Mouse (Mus musculus) thymus, adult 18-20 months (tissue): ENCODE measurements around the gene Amd1.
A peak's percentile ranks its signal among the peaks of the same experiment; 100 is the strongest.

ENCODE experiments used
- DNase-seq, 2 experiments: peaks; one replicate each; pipeline ENCODE4 v3.0.0; 2022; ENCODE audit warnings: mixed read lengths in 2 of 2

The Amd1 gene

GRCm38 (mm10) chr10:40250969-40251368 lies 51.0 kb downstream of the Amd1 start:
- no peak for DNase-seq

- DNase-seq, result no peak
Measured at GRCm38 (mm10) chr10:40249625-40250024, 52.4 kb downstream of the Amd1 start.

- no peak for DNase-seq
Measured at GRCm38 (mm10) chr10:40247166-40247716, 54.7 kb downstream of the Amd1 start.

GRCm38 (mm10) chr10:40246374-40247165 lies 55.4 kb downstream of the Amd1 start, which contains the start of gene Rpf2:
Rpf2 (minus strand) TSS chr10:40247036.
- peak; percentile 59 to 72 for DNase-seq

- DNase-seq, result no peak
Measured at GRCm38 (mm10) chr10:40237826-40238225, 64.2 kb downstream of the Amd1 start.
